Mouse (Mus musculus) midbrain, embryonic 11.5 days (tissue): Measurements from ENCODE around the gene Slc25a27. TPM values are rescaled to one million over a fixed set of nuclear protein-coding genes. Genes with fewer than 3 reads are reported as not detected.

Experiments
- ATAC-seq: fragments of 200-750 bp; cut with Nextera tagmentation; 2 replicates; pipeline ENCODE4 v1.8.0; 2017; ENCODE audit warnings: moderate TSS enrichment, moderate library complexity; ENCODE audit not compliant: low FRiP score
- DNase-seq: peaks from one replicate; pipeline ENCODE4 v3.0.0; 2015; ENCODE audit warnings: low spot score; ENCODE audit errors: missing footprints
- H3K27ac ChIP-seq: fragments of 300-500 bp; sonication (generic); 2 replicates; pipeline ENCODE4 v1.5.1; 2014; ENCODE audit warnings: low read depth, low read length
- H3K27me3 ChIP-seq: fragments of 300-500 bp; sonication (generic); 2 replicates; pipeline ENCODE4 v1.6.1; 2014; ENCODE audit warnings: mild to moderate bottlenecking, low read length, moderate library complexity, mixed read lengths; ENCODE audit not compliant: control insufficient read depth, insufficient read depth
- H3K36me3 ChIP-seq: fragments of 300-500 bp; sonication (generic); 2 replicates; pipeline ENCODE4 v1.6.1; 2014; ENCODE audit warnings: mild to moderate bottlenecking, low read length, moderate library complexity, mixed read lengths; ENCODE audit not compliant: control insufficient read depth, insufficient read depth
- H3K4me1 ChIP-seq: fragments of 300-500 bp; sonication (generic); 2 replicates; pipeline ENCODE4 v1.6.1; 2014; ENCODE audit warnings: low read length; ENCODE audit not compliant: control insufficient read depth, insufficient read depth
- H3K4me2 ChIP-seq: fragments of 300-500 bp; sonication (generic); 2 replicates; pipeline ENCODE4 v1.6.1; 2014; ENCODE audit warnings: mild to moderate bottlenecking, moderate library complexity
- H3K4me3 ChIP-seq: fragments of 300-500 bp; sonication (generic); 2 replicates; pipeline ENCODE4 v1.5.1; 2014; ENCODE audit warnings: low read depth, low read length
- H3K9ac ChIP-seq: fragments of 300-500 bp; sonication (generic); 2 replicates; pipeline ENCODE4 v1.6.1; 2014; ENCODE audit warnings: low read length
- H3K9me3 ChIP-seq: fragments of 300-500 bp; sonication (generic); 2 replicates; pipeline ENCODE4 v1.6.1; 2016; ENCODE audit warnings: low read length; ENCODE audit not compliant: control insufficient read depth
- WGBS: fragments of 180-500 bp; shearing (Covaris S2); extraction: QIAGEN DNeasy Blood & Tissue Kit; methylation state at CpG from one replicate; pipeline ENCODE4 v1.1.7; 2014; 5-methylcytosine and 5-hydroxymethylcytosine counted together
- polyA plus RNA-seq: library from polyadenylated mRNA; unstranded; fragments of >200 nt; fragmentation: Nextera tagmentation; extraction: Ambion mirVana; gene quantifications from 2 replicates; pipeline ENCODE4 v1.2.1, GENCODE M21; 2014

The Slc25a27 gene
- 26.8 and 30.8 TPM in 2 replicates for polyA plus RNA-seq

- peak within 1 kb of the TSS; percentile 77 for H3K4me2 ChIP-seq
- H3K36me3 ChIP-seq = no peaks in the 10 kb centered on the region
- H3K4me1 ChIP-seq = peaks cover 12% of the 10 kb centered on the region
- ATAC-seq = peak; percentile 97
- peak within 1 kb of the TSS; percentile 88 for H3K4me3 ChIP-seq
- peak; percentile 98 for DNase-seq
- WGBS = under 1% methylated on average over 39 of the region's 41 CpGs
- H3K27me3 ChIP-seq = no peaks in the 10 kb centered on the region
- H3K9me3 ChIP-seq = no peaks in the 10 kb centered on the region
- peak within 1 kb of the TSS; percentile 94 for H3K9ac ChIP-seq
- no peak within 1 kb of the TSS for H3K27ac ChIP-seq
Measured at GRCm38 (mm10) chr17:43666576-43667289, at the start of gene Slc25a27. Slc25a27 (minus strand) TSS chr17:43667214.

- 84% methylated on average over 7 of the region's 7 CpGs for WGBS
Measured at GRCm38 (mm10) chr17:43716601-43717000, 49.6 kb upstream of the Slc25a27 start.

GRCm38 (mm10) chr17:43714191-43714590 lies 47.2 kb upstream of the Slc25a27 start:
- 84% methylated on average over 3 of the region's 3 CpGs for WGBS
- H3K9me3 ChIP-seq = no peaks in the 10 kb centered on the region
- no peaks in the 10 kb centered on the region for H3K4me1 ChIP-seq
- no peak overlapping the region for H3K9ac ChIP-seq
- no peak overlapping the region for H3K4me2 ChIP-seq
- ATAC-seq = no peak
- no peak overlapping the region for H3K4me3 ChIP-seq
- H3K36me3 ChIP-seq = no peaks in the 10 kb centered on the region
- DNase-seq = no peak
- no peaks in the 10 kb centered on the region for H3K27me3 ChIP-seq
- no peak overlapping the region for H3K27ac ChIP-seq

More at GRCm38 (mm10) chr17:43716601-43717000, 49.6 kb upstream of the Slc25a27 start:
- H3K9me3 ChIP-seq = no peaks in the 10 kb centered on the region
- no peak for ATAC-seq
- H3K9ac ChIP-seq = no peak overlapping the region
- H3K4me3 ChIP-seq = no peak overlapping the region
- DNase-seq = no peak
- no peak overlapping the region for H3K27ac ChIP-seq
- no peaks in the 10 kb centered on the region for H3K27me3 ChIP-seq
- H3K4me2 ChIP-seq = no peak overlapping the region
- no peaks in the 10 kb centered on the region for H3K4me1 ChIP-seq
- no peaks in the 10 kb centered on the region for H3K36me3 ChIP-seq

- no peaks in the 10 kb centered on the region for H3K27me3 ChIP-seq
Measured at GRCm38 (mm10) chr17:43711557-43712352, 44.7 kb upstream of the Slc25a27 start.

GRCm38 (mm10) chr17:43707254-43707653 lies 40.2 kb upstream of the Slc25a27 start:
- DNase-seq (no peak), ATAC-seq (no peak)
- H3K4me2 ChIP-seq = no peak overlapping the region
- no peak overlapping the region for H3K9ac ChIP-seq
- WGBS = 89% methylated on average over 3 of the region's 3 CpGs
- no peak overlapping the region for H3K27ac ChIP-seq
- no peaks in the 10 kb centered on the region for H3K4me1 ChIP-seq
- no peaks in the 10 kb centered on the region for H3K9me3 ChIP-seq
- no peaks in the 10 kb centered on the region for H3K27me3 ChIP-seq
- H3K4me3 ChIP-seq = no peak overlapping the region
- H3K36me3 ChIP-seq = no peaks in the 10 kb centered on the region

More at GRCm38 (mm10) chr17:43711557-43712352, 44.7 kb upstream of the Slc25a27 start:
- H3K9me3 ChIP-seq = no peaks in the 10 kb centered on the region
- H3K4me1 ChIP-seq = no peaks in the 10 kb centered on the region
- H3K4me3 ChIP-seq = no peak overlapping the region
- DNase-seq (no peak), ATAC-seq (no peak)
- no peak overlapping the region for H3K27ac ChIP-seq
- H3K4me2 ChIP-seq = no peak overlapping the region
- H3K9ac ChIP-seq = no peak overlapping the region
- no peaks in the 10 kb centered on the region for H3K36me3 ChIP-seq
- 90% methylated on average over 7 of the region's 7 CpGs for WGBS

GRCm38 (mm10) chr17:43706749-43707148 lies 39.7 kb upstream of the Slc25a27 start:
- no peak overlapping the region for H3K9ac ChIP-seq
- H3K4me1 ChIP-seq = no peaks in the 10 kb centered on the region
- no peak overlapping the region for H3K4me2 ChIP-seq
- ATAC-seq (no peak), DNase-seq (no peak)
- H3K9me3 ChIP-seq = no peaks in the 10 kb centered on the region
- H3K36me3 ChIP-seq = no peaks in the 10 kb centered on the region
- no peaks in the 10 kb centered on the region for H3K27me3 ChIP-seq
- WGBS = 93% methylated on average over 3 of the region's 3 CpGs
- no peak overlapping the region for H3K27ac ChIP-seq
- H3K4me3 ChIP-seq = no peak overlapping the region

- Histone ChIP-seq H3K27ac (no peak overlapping the region), H3K27me3 (no peaks in the 10 kb centered on the region), H3K9me3 (no peaks in the 10 kb centered on the region), H3K36me3 (no peaks in the 10 kb centered on the region), H3K4me2 (no peak overlapping the region), H3K4me3 (no peak overlapping the region), H3K9ac (no peak overlapping the region), H3K4me1 (no peaks in the 10 kb centered on the region)
- ATAC-seq = no peak
- no peak for DNase-seq
- WGBS = 91% methylated on average over 12 of the region's 12 CpGs
Measured at GRCm38 (mm10) chr17:43704216-43704930, 37.4 kb upstream of the Slc25a27 start.

- no peak overlapping the region for H3K4me2 ChIP-seq
- no peaks in the 10 kb centered on the region for H3K27me3 ChIP-seq
- 69% methylated on average over 6 of the region's 6 CpGs for WGBS
- H3K4me3 ChIP-seq = no peak overlapping the region
- no peaks in the 10 kb centered on the region for H3K9me3 ChIP-seq
- ATAC-seq = no peak
- H3K4me1 ChIP-seq = no peaks in the 10 kb centered on the region
- DNase-seq = peak; percentile 95
- H3K9ac ChIP-seq = no peak overlapping the region
- no peak overlapping the region for H3K27ac ChIP-seq
- no peaks in the 10 kb centered on the region for H3K36me3 ChIP-seq
Measured at GRCm38 (mm10) chr17:43701060-43701459, 34.0 kb upstream of the Slc25a27 start.
